Mouse (Mus musculus) ES-Bruce4 (cell line): Measurements from ENCODE around the gene Mtrex.

ENCODE experiments used
- CTCF ChIP-seq: IDR thresholded peaks from one replicate; pipeline ENCODE4 v1.8.1; 2011; ENCODE audit warnings: low read depth, low read length
- EP300 ChIP-seq: IDR thresholded peaks from 2 replicates; pipeline ENCODE4 v1.6.1; 2011; ENCODE audit warnings: low read depth, low read length; ENCODE audit not compliant: insufficient read depth
- POLR2A ChIP-seq: IDR thresholded peaks from one replicate; pipeline ENCODE4 v1.8.1; 2011; ENCODE audit warnings: low read length; ENCODE audit not compliant: insufficient read depth

- TF ChIP-seq POLR2A = no peak
- no peak for TF ChIP-seq CTCF
- no peak for TF ChIP-seq EP300
These were observed 40.0 kb downstream of the Mtrex start for GRCm38 (mm10) chr13:112887234-112887633.
